Mouse (Mus musculus) adipocyte (in vitro differentiated cells): ENCODE data around the gene Hid1.

Experiments
- DNase-seq: peaks from one replicate; pipeline ENCODE4 v3.0.0-alpha.2; 2016; ENCODE audit warnings: low spot score

Gene Hid1

DNA sequence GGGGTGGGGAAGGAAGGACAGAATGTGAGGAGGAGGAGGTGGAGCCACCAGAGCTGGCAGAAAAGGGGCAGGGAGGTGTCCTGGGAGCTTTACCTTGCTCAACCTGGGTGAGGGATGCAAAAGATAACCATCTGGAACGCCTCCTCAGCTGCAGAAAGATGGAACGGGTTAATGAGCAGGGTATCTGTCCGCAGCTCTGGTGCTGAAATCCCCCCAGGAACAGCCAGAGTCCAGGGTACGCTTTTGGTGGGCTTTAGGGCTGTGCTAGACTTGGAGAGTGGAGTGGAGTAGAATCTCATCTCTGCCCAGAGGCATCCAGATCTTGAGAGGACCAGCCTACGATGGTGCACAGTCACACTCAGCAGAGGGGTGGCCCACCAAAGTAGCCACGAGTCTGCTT is 31.4 kb downstream of the Hid1 start:
- DNase-seq = no peak

GRCm38 (mm10) chr11:115335223-115335622 is 32.3 kb downstream of the Hid1 start:
- no peak for DNase-seq

DNA sequence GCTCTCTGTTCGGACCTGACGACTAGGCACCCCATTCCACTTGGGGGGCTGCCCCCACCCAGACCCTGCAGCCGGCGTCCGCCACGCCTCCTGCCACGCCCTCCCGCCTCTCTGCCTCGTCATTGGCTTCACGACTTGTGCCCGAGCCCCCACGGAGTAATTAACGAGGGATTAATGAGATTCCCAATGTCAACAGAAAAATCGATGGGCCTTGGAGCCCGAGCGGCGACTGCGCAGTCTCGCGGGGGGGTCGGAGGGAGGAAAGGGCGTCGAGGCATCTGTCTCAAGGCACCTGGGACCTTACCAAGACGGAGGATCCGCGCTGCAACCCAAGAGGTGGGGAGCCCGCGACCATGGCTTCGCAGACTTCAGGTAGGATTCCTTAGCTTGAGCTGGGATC is 33.0 kb downstream of the Hid1 start, which contains the start of gene Otop3:
Gene Otop3 (plus strand): TSS at position 201 of the 400 bp plus-strand sequence.
- DNase-seq = no peak

- DNase-seq = no peak
Measured at GRCm38 (mm10) chr11:115329339-115329738, 38.2 kb downstream of the Hid1 start.

DNA sequence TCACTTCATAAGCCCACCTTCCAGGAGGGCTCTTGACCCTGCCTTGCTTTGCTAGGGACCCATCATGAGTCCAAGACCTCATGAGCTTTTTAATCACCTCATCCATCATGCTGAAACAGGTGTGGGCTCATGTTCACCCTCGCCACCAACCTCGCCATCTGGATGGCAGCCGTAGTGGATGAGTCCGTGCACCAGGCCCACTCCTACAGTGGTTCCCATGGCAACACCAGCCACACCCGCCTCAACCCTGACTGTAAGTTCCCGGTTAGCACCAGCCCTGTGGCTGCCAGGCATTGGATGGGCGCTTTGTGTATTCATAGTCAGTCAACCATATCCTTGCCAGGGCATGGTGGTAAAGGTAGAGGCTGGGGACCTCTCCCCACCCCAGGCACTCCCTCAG is 40.8 kb downstream of the Hid1 start:
- DNase-seq = no peak

- no peak for DNase-seq
Measured at GRCm38 (mm10) chr11:115323354-115323753, 44.2 kb downstream of the Hid1 start.

DNA sequence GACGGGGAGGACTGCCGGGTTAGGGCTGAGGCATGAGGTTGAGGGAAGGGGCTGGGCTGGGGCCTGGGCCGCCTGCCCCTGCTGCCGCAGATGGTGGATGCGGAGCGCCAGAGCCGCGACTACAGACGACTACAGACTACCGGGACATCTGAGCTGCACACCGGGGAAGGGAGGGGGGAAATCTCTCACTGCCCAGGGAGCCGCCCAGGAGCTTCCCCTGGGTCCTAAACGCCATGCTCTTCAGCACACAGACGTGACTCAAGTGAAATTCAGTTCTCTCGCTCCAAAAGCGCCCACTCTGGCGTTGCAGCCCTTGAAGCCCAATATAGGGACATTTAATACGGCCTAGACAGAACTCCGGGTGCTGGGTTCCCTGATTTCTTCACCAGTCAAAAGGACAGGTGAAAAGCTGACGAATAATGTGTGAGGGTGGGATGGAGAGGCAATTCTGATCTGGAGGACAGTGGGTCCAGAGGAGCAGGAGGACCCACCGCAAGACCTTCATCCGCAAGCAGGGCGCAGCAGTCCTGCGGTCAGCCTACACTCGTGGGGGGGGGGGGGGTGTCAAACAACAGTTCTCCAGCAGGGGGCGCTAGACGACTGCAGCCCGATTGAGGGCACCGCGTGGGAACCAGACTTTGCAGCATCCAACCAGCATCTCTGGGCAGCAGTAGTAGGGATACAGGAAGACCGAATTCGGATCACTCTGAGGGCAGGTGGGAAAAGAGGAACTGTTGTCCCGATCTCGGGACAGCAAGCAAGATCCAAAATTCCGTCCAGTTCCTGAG is 45.5 kb downstream of the Hid1 start, which contains the start of gene Ush1g:
Gene Ush1g (minus strand): TSS at position 136 of the 788 bp plus-strand sequence.
- peak; percentile 63 for DNase-seq

DNA sequence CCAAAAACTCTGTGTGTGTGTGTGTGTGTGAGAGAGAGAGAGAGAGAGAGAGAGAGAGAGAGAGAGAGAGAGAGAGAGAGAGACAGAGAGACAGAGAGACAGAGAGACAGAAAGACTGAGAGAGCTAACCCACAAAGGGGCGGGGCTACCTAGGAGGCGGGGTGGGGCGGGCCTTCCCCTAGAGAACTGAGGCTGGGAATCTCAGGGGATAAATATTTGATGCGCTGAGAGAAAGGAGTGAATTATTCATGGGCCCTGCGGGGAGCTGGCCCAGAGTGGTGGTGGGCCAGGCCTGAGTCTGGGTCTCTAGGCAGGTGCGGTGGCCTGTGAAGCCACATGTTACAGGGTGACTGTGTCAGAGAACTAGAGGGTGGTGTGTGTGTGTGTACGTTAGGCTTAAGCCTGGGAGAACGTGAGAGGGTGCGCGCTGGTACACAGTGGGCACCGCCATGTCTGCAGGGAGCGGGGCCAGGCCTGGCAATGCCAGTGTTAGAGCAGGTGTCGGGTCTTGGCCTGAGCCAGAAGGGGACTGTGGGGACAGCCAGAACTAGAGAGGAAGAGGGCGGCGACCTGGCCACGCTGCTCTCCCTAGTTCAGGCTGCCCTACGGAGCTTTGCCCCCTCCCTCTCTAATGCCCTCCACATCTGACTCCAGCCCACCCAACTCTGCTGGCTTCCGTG is 47.7 kb downstream of the Hid1 start:
- no peak for DNase-seq

GRCm38 (mm10) chr11:115318245-115319027 is 49.1 kb downstream of the Hid1 start:
- no peak for DNase-seq

- peak; percentile 42 for DNase-seq
Measured at GRCm38 (mm10) chr11:115317204-115317603, 50.4 kb downstream of the Hid1 start.

DNA sequence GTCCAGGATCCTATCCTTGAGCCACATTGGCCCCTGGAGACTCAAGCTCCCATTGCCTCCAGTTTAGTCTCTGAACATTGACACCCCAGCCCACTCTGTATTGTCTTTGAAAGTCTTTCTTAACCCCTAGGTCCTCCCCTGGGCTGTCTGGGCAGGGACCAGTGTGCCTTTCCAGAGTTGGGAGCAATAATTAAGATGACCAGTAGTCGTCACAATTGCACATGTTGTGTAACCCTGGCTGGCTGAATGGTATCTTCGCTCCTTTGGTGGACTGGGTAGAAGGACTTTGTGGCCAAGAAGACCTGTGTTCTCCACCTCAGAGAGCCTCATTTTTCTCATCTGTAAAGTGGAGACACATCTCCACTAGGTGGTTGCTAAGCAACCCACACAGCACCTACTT is 53.3 kb downstream of the Hid1 start:
- DNase-seq = peak; percentile 62

GRCm38 (mm10) chr11:115308781-115309180 is 58.8 kb downstream of the Hid1 start:
- DNase-seq = no peak

DNA sequence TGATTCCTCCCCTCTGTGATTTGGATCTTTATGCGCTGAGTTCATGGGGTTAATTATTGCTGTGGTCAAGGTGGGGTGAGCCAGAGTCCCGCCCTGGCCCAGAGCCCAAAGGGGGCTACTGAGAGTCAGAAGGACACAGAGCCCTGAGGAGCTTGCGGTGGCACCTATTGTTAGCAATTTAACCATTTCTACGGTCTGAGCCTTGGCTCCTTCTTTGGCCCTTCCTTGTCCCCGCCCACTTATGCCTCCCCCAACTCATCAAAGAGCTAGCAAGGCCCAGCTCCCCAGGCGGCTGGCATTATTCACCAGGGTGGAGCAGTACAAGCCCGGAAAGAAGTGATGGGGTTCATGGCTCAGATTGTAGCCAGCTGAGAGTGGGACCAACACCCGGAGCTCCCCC is 60.7 kb downstream of the Hid1 start, which contains the start of gene Otop2:
Gene Otop2 (plus strand): TSS at position 301 of the 400 bp plus-strand sequence.
- no peak for DNase-seq

GRCm38 (mm10) chr11:115303167-115303566 is 64.4 kb downstream of the Hid1 start:
- no peak for DNase-seq

DNA sequence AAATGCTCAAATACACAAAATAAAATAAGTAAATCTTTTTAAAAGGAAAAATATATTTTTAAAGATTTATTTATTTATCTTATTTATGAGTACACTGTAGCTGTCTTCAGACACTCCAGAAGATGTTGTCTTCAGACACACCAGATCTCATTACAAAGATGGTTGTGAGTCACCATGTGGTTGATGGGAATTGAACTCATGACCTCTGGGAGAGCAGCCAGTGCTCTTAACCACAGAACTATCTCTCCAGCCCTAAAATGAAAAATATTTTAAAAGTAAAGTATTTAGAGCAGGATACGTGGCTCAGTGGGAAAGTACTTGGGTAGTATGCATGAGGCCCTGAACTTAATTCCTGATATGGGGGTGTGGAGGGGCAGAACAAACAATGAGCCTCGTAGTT is 66.2 kb downstream of the Hid1 start:
- peak; percentile 48 for DNase-seq

GRCm38 (mm10) chr11:115300745-115301144 is 66.8 kb downstream of the Hid1 start:
- no peak for DNase-seq

- DNase-seq = no peak
Measured at GRCm38 (mm10) chr11:115298160-115298559, 69.4 kb downstream of the Hid1 start.
